Mouse (Mus musculus) Patski (cell line): ENCODE results near the gene 6330403K07Rik. TPM values are rescaled to one million over a fixed set of nuclear protein-coding genes. Genes with fewer than 3 reads are reported as not detected.

Experiments used
- ATAC-seq: fragments of 100-300 bp; one replicate; pipeline ENCODE4 v1.8.0; 2021
- CTCF ChIA-PET: fragments of 350-600 bp; sonication (Branson Sonifier 250); formaldehyde crosslinking; loops from one replicate; lab custom pipeline; 2022; ENCODE audit warnings: inconsistent platforms; lab: Charles Lee
- POLR2A ChIA-PET: fragments of 350-600 bp; sonication (Branson Sonifier 250); formaldehyde crosslinking; loops from one replicate; lab custom pipeline; 2022; ENCODE audit warnings: antibody characterized with exemption, inconsistent platforms; lab: Charles Lee
- DNase-seq: peaks from one replicate; pipeline ENCODE4 v3.0.0-alpha.2; 2011; ENCODE audit warnings: low read depth, low spot score
- H3K27me3 ChIP-seq: fragments of 371-371 bp; one replicate; pipeline ENCODE4 v1.5.1; 2021
- CTCF ChIP-seq: fragments of 100-300 bp; IDR thresholded peaks from one replicate; pipeline ENCODE4 v1.5.1; 2021
- in situ Hi-C: fragments of 300-500 bp; cut with MboI; formaldehyde crosslinking; loops from 3 replicates; pipeline ENCODE4 v1.11.1; 2018; ENCODE audit warnings: low pct_unique_long_range_greater_than_20kb, mixed read lengths
- polyA plus RNA-seq: library from polyadenylated mRNA; unstranded; gene quantifications from one replicate; pipeline ENCODE4 v1.2.3, GENCODE M21; 2021

The 6330403K07Rik gene
- polyA plus RNA-seq, 1 experiment from 2014 or later = 0.41 TPM

DNA sequence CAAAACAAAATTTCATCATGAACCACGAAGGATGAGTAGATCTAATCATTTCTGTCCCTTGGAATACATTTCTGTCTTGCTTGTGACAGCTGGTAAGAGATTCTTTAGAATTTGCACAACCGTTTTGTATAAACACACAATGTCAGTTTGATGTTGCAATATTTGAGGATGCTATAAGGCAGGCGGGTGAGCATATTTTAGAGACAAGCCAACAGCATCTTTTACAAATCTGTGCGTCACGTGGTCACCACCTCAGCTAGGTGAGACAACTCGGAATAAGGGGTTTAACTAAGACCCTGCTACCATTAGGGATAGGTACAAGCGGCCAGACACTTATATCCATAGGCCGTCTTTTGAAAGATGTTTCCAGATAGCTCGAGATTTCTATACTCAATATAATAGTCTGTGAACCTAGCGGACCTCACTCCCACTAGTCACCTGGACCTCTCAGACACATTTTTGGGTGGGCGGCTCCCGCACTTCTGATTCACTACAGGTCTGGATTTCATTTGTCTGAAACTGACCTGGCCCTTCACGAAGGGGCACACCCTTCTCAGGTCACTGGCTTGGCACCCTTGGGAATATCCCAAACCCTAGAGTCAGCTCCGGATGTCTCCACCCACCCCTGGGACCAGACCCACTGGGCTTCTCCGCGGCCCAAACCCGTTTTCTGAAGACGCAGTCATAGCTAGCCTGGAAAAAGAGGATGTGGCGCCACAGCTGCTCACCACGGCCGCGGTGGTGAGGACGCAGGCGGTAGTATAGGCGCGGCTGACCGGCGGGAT, 14.7 kb downstream of the 6330403K07Rik start:
- no peaks in the 10 kb centered on the region for H3K27me3 ChIP-seq
- no peak for DNase-seq
- peak; percentile 4 for ATAC-seq
- CTCF ChIA-PET = interaction anchor here (1.3 to 2.0 kb wide), 3 partner anchors 11 to 36 kb away, joined by 3 to 5 read pairs (median 4); partner anchors contain the start of gene C1qbp
- in situ Hi-C loops = loop anchor here (25.0 kb wide), 1 partner anchor 1019 kb away; the partner anchor contains the start of genes Aipl1 and Pimreg
- no peak for TF ChIP-seq CTCF
- POLR2A ChIA-PET = interaction anchor here (1.0 to 1.5 kb wide), 2 partner anchors 14 to 24 kb away, joined by 4 to 5 read pairs; partner anchors contain the start of gene Dhx33

GRCm38 (mm10) chr11:71017051-71017450, 16.3 kb downstream of the 6330403K07Rik start:
- ChIA-PET POLR2A (no interaction called here), CTCF (interaction anchor here (1.0 to 1.5 kb wide), 2 partner anchors 20 to 1008 kb away, joined by 3 read pairs; no protein-coding TSS in a partner anchor)
- TF ChIP-seq CTCF = no peak
- in situ Hi-C loops = loop anchor here (25.0 kb wide), 1 partner anchor 1020 kb away; the partner anchor contains the start of genes Aipl1 and Pimreg
- no peaks in the 10 kb centered on the region for H3K27me3 ChIP-seq
- DNase-seq (no peak), ATAC-seq (no peak)

DNA sequence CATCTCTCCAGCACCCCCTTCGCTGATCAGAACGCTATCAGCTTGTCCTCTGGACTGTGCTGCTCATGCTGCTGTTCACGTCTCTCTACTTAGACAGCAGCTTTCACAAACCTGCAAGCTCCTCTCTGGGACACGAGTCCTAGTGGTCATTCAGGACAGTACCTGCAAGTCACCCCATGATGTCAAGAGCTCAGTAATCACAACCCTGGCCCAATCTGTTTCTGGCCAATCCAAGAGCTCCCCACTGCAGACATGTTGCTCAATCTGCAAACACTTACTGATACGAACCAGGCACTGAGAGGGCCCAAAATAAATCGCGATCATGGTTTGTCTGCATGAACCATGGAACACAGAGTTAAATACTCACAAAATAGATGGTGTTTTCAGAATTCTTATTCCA, 20.6 kb downstream of the 6330403K07Rik start:
- in situ Hi-C loops = loop anchor here (25.0 kb wide), 1 partner anchor 1025 kb away; the partner anchor contains the start of genes Aipl1 and Pimreg
- ChIA-PET POLR2A (no interaction called here), CTCF (interaction anchor here (1.1 kb wide), 1 partner anchor 22 kb away, joined by 3 read pairs; no protein-coding TSS in a partner anchor)
- TF ChIP-seq CTCF = no peak
- no peaks in the 10 kb centered on the region for H3K27me3 ChIP-seq
- no peak for DNase-seq
- ATAC-seq = no peak

DNA sequence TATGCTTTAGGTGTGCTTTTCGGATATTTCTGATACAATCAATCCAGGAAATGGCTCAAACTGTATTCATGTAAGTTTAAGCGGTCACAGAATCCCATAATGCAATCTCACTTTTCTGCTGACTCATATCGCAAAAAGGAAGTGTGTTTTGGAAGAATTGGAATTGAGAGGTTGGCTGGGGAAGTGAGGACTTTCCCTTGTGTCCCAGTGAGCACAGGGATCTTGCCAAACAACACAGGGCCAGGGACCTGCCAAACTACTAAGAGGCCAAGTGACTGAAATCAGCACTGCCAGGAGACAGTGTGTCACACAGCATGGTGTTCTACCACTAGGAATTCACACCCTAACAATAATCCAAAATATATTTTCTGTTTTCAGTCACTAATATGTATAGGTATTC, 25.0 kb downstream of the 6330403K07Rik start:
- no peaks in the 10 kb centered on the region for H3K27me3 ChIP-seq
- TF ChIP-seq CTCF = no peak
- ChIA-PET POLR2A (no interaction called here), CTCF (no interaction called here)
- no peak for ATAC-seq
- DNase-seq = no peak
- in situ Hi-C loops = loop anchor here (25.0 kb wide), 1 partner anchor 1029 kb away; the partner anchor contains the start of genes Aipl1 and Pimreg

DNA sequence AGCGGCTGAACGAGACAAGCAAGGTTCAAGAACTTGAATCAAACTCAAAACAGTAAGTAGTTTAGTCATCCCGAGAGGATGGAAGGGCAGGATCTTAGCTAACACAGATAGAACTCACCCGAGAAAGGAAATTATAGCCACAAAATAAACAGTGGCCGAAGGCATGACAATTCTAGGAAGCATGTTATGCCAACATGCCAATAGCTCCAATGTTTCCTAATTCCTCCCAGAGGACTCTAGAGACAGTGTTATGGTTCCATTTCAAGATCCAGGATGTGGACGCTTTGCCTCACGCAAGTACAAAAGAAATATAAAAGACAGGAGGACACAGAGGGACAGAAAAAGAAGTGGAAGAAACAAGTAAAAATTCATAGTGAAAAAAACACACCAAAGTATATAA, 25.5 kb downstream of the 6330403K07Rik start:
- H3K27me3 ChIP-seq = no peaks in the 10 kb centered on the region
- no peak for ATAC-seq
- DNase-seq = no peak
- in situ Hi-C loops = loop anchor here (25.0 kb wide), 1 partner anchor 1029 kb away; the partner anchor contains the start of genes Aipl1 and Pimreg
- CTCF ChIA-PET = no interaction called here
- POLR2A ChIA-PET = no interaction called here
- TF ChIP-seq CTCF = no peak

GRCm38 (mm10) chr11:71007026-71007425, 26.3 kb downstream of the 6330403K07Rik start:
- no peak for TF ChIP-seq CTCF
- in situ Hi-C loops = loop anchor here (25.0 kb wide), 1 partner anchor 1030 kb away; the partner anchor contains the start of genes Aipl1 and Pimreg
- ChIA-PET CTCF (no interaction called here), POLR2A (no interaction called here)
- no peaks in the 10 kb centered on the region for H3K27me3 ChIP-seq
- DNase-seq = no peak
- ATAC-seq = no peak

DNA sequence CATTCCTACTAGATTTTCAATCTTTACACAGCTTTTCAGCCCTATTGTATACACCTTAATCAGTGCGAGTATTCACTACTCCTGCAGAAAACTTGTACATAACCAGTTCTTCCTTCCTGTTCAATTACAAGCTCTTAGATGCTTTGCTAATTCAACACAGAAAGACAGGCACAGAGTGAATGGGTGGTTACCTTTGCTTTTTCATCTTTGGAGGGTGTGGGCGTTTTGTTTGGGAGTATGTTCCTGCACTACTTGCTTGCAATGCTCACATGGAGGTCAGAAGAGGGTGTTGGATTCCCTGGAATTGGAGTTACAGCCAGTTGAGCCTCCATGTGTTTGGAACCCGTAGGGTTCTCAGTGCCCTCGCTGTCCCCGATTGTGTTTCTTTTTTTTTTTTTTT, 28.3 kb downstream of the 6330403K07Rik start:
- no peak for DNase-seq
- no peak for TF ChIP-seq CTCF
- POLR2A ChIA-PET = interaction anchor here (1.4 to 1.5 kb wide), 2 partner anchors 14 to 23 kb away, joined by 3 to 5 read pairs; no protein-coding TSS in a partner anchor
- CTCF ChIA-PET = no interaction called here
- no peak for ATAC-seq
- in situ Hi-C loops = loop anchor here (25.0 kb wide), 1 partner anchor 1032 kb away; the partner anchor contains the start of genes Aipl1 and Pimreg
- H3K27me3 ChIP-seq = no peaks in the 10 kb centered on the region

DNA sequence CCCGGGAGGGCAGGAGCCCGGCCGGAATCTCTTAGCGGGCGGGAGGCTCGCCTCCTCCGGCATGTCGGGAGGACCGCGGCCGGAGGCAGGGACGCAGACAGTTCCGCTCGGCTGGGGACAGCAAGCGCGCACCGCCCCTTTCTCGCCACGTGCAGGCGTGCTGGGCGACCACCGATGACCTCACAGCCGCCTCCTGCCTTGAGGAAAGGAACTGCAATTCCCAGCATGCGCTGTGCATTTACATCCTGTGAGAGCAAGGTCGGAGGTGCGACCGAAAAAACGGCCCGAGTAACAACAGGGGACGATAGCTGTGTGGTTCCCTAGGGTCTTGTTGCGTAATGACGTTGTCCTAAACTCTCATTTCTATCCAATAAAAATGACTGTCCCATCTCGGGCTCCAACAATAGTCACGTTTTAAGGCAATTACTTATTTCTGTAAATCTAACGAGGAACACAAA, 29.0 kb downstream of the 6330403K07Rik start, which contains the start of gene Dhx33:
Gene Dhx33, minus strand, starts transcription at position 122 of the 458 bp plus-strand sequence.
- ATAC-seq (peak; percentile 96), DNase-seq (peak; percentile 95)
- CTCF ChIA-PET = interaction anchor here (0.9 kb wide), 1 partner anchor 227 kb away, joined by 3 read pairs; no protein-coding TSS in a partner anchor
- POLR2A ChIA-PET = interaction anchor here (1.4 to 1.5 kb wide), 2 partner anchors 14 to 22 kb away, joined by 3 to 5 read pairs; no protein-coding TSS in a partner anchor
- TF ChIP-seq CTCF = no peak
- H3K27me3 ChIP-seq = no peaks in the 10 kb centered on the region
- in situ Hi-C loops = loop anchor here (25.0 kb wide), 1 partner anchor 1033 kb away; the partner anchor contains the start of genes Aipl1 and Pimreg

GRCm38 (mm10) chr11:71003611-71004315, 29.6 kb downstream of the 6330403K07Rik start:
- ChIA-PET CTCF (interaction anchor here (0.9 kb wide), 1 partner anchor 226 kb away, joined by 3 read pairs; no protein-coding TSS in a partner anchor), POLR2A (interaction anchor here (1.4 to 1.5 kb wide), 2 partner anchors 15 to 22 kb away, joined by 3 to 5 read pairs; no protein-coding TSS in a partner anchor)
- DNase-seq (peak; percentile 7), ATAC-seq (peak; percentile 77)
- no peaks in the 10 kb centered on the region for H3K27me3 ChIP-seq
- in situ Hi-C loops = loop anchor here (25.0 kb wide), 1 partner anchor 1034 kb away; the partner anchor contains the start of genes Aipl1 and Pimreg
- no peak for TF ChIP-seq CTCF
